ENCODE assay signal across 13 mouse cellular contexts in the genomic region with DNA sequence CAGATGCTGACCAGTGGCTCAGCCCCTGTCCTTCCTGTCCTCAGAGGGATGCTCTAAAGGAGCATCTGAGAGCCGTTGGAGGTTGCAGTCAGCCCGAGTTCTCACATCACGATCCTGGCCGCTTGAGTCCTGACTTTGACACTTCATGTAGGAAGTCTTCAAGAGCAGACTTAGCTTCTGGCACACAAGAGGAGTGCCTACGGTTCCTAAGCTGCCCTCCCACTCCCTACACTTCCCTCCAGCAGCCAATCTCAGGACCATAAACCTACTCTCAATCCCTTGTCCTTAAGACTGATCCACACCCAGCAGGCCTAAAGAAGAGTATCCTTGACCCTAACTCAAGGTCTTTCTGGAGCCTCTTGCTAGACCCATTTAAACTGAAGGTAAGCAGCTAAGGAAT. TPM values are rescaled to one million over a fixed set of nuclear protein-coding genes. Genes with fewer than 3 reads are reported as not detected.
DNase-seq lines count a peak whose midpoint lies in the region; ATAC-seq and TF ChIP-seq lines count a peak whose summit lies in the region.
"Had no signal": no experiment of that assay in that cellular context is flagged by ENCODE, and none has a peak within 500 bp of the region (broad histone marks: within the 10 kb centered on the region; RNA-seq: fewer than 3 reads in every experiment).

No protein-coding gene starts in this region.

- no peaks in the 10 kb centered on the region for H3K36me3 ChIP-seq in liver, embryonic 11.5 days (ENCODE audit: control insufficient read depth, insufficient read depth, low read length)
- H3K36me3 ChIP-seq: liver, embryonic 12.5 days had no signal

- no peak overlapping the region for H3K9ac ChIP-seq in liver, embryonic 11.5 days (ENCODE audit: low read depth, low read length)
- H3K9ac ChIP-seq: embryonic facial prominence, embryonic 12.5 days; liver, embryonic 12.5 days had no signal

- peak overlapping the region; percentile 87 for H3K27ac ChIP-seq in gastrocnemius, adult 2 months
- no peak overlapping the region for H3K27ac ChIP-seq in liver, embryonic 11.5 days (ENCODE audit: low read depth, low read length)
- H3K27ac ChIP-seq: embryonic facial prominence, embryonic 12.5 days; liver, embryonic 12.5 days had no signal

- no peak overlapping the region for H3K4me2 ChIP-seq in liver, embryonic 11.5 days
- H3K4me2 ChIP-seq: embryonic facial prominence, embryonic 12.5 days; liver, embryonic 12.5 days had no signal

- DNase-seq in gastrocnemius, adult 2 months, result peak; percentile 54
- DNase-seq in gastrocnemius, postnatal 10 days, result no peak
- peak; percentile 22 for DNase-seq in ovary, postnatal 36 days (ENCODE audit: low spot score)
- DNase-seq in ovary, postnatal 14 days (ENCODE audit: low spot score), result no peak
- DNase-seq in cerebellum, postnatal 25 days, result peak; percentile 14 to 49
- DNase-seq in left cerebral cortex, postnatal 4 days, result peak; percentile 22
- no peak for DNase-seq in liver, embryonic 11.5 days (ENCODE audit: low spot score)
- DNase-seq: gastrocnemius, postnatal 14 days; midbrain, embryonic 14.5 days; right cerebral cortex, postnatal 14 days had no signal

- H3K4me1 ChIP-seq in liver, embryonic 11.5 days (replicated peaks; ENCODE audit: control insufficient read depth, insufficient read depth, low read length), result no peaks in the 10 kb centered on the region
- H3K4me1 ChIP-seq: liver, embryonic 12.5 days had no signal

- WGBS in liver, embryonic 11.5 days, result 78% methylated on average over 5 of the region's 5 CpGs

- H3K27me3 ChIP-seq in liver, embryonic 11.5 days (replicated peaks; ENCODE audit: control insufficient read depth, insufficient read depth, low read length), result no peaks in the 10 kb centered on the region
- H3K27me3 ChIP-seq: embryonic facial prominence, embryonic 12.5 days; liver, embryonic 12.5 days had no signal

- TF ChIP-seq CTCF in gastrocnemius, adult 2 months (IDR thresholded peaks at IDR 0.05), result no peak

- intact Hi-C loops in gastrocnemius, adult 2 months (cut with DNase I), result no loop called here
- intact Hi-C loops in left cerebral cortex, postnatal 4 days (cut with DNase I), result no loop called here

- no peaks in the 10 kb centered on the region for H3K9me3 ChIP-seq in liver, embryonic 11.5 days (ENCODE audit: control insufficient read depth, low read length)
- H3K9me3 ChIP-seq: embryonic facial prominence, embryonic 12.5 days; liver, embryonic 12.5 days had no signal

- peak overlapping the region; percentile 61 for H3K4me3 ChIP-seq in gastrocnemius, adult 2 months
- no peak overlapping the region for H3K4me3 ChIP-seq in liver, embryonic 11.5 days (ENCODE audit: low read depth, low read length)
- H3K4me3 ChIP-seq: embryonic facial prominence, embryonic 12.5 days; liver, embryonic 12.5 days had no signal

- ATAC-seq in monocyte, adult 5-6 weeks (replicated peaks; ENCODE audit: insufficient number of reproducible peaks, low FRiP score, low TSS enrichment, poor library complexity, severe bottlenecking), result no peak
- ATAC-seq in liver, embryonic 11.5 days (replicated peaks; ENCODE audit: low FRiP score), result no peak
- ATAC-seq: liver, embryonic 12.5 days had no signal

RNA-seq across cellular contexts. Expression of gene Srl, which starts 45.8 kb away (rescaled TPM):
- 1,000 to 10,000 TPM; 1,026 to 1,225 TPM for total RNA-seq in gastrocnemius, adult 2 months (2021)
- 1,000 to 10,000 TPM; 1,275 to 1,445 TPM for total RNA-seq in gastrocnemius, postnatal 10 days (2021)
- total RNA-seq in left cerebral cortex, postnatal 4 days (2021), result 10 to 100 TPM; 34.2 to 41.4 TPM
- total RNA-seq in monocyte, adult 5-6 weeks (2017), result 0.29 to 0.38 TPM in 2 of 3 replicates, not detected in the other
- 8.7 and 8.8 TPM in 2 replicates for polyA plus RNA-seq in liver, embryonic 11.5 days (2014; fragmentation: Nextera tagmentation; extraction: Ambion mirVana)

Comparison
In these comparisons a context has a peak if more than half of its experiments do, and no peak if none do; other contexts are left out.
1. DNase-seq: peak in gastrocnemius, adult 2 months (single experiment), ovary, postnatal 36 days (single experiment), cerebellum, postnatal 25 days (2 of 2) and left cerebral cortex, postnatal 4 days (single experiment); none in gastrocnemius, postnatal 10 days (single experiment), ovary, postnatal 14 days (single experiment) and liver, embryonic 11.5 days (single experiment).
2. RNA of gene Srl, which starts 45.8 kb away (total RNA-seq): 1,275 to 1,445 TPM in gastrocnemius, postnatal 10 days, 1,026 to 1,225 TPM in gastrocnemius, adult 2 months and 34.2 to 41.4 TPM in left cerebral cortex, postnatal 4 days; 0.29 to 0.38 TPM in monocyte, adult 5-6 weeks; every median in the first group is over 10 times any median in the second.